Mouse (Mus musculus) MEL (cell line): ENCODE measurements around the gene Rpl18. TPM values are rescaled to one million over a fixed set of nuclear protein-coding genes. Genes with fewer than 3 reads are reported as not detected.

ENCODE experiments used
- DNase-seq: peaks from one replicate; pipeline ENCODE4 v3.0.0; 2011; ENCODE audit warnings: low read depth, low spot score
- H3K27ac ChIP-seq: 2 replicates; pipeline ENCODE4 v1.5.1; 2012; ENCODE audit warnings: low read depth, mild to moderate bottlenecking, control low read depth, low read length, moderate library complexity; ENCODE audit not compliant: control insufficient read depth
- H3K27me3 ChIP-seq, 2 experiments: fragments of 150-350 bp in 1 of 2; sonication (generic) in 1 of 2; 2 replicates each; pipeline ENCODE4 v1.6.1; 2012; ENCODE audit warnings: low read length in 2 of 2, mild to moderate bottlenecking in 2 of 2, improper control_type of control experiment in 1 of 2, moderate library complexity in 1 of 2; ENCODE audit not compliant: insufficient read depth in 2 of 2, control insufficient read depth in 1 of 2
- H3K36me3 ChIP-seq, 2 experiments: 2 replicates each; pipeline ENCODE4 v1.6.1; 2012 to 2014; ENCODE audit warnings: low read length in 2 of 2, improper control_type of control experiment in 1 of 2, inconsistent platforms in 1 of 2, mild to moderate bottlenecking in 1 of 2; ENCODE audit not compliant: insufficient read depth in 2 of 2, control insufficient read depth in 1 of 2
- H3K4me1 ChIP-seq, 2 experiments: fragments of 150-350 bp in 1 of 2; sonication (generic) in 1 of 2; 2 replicates each; pipeline ENCODE4 v1.6.1; 2012; ENCODE audit warnings: low read length in 2 of 2, improper control_type of control experiment in 1 of 2, mild to moderate bottlenecking in 1 of 2; ENCODE audit not compliant: insufficient read depth in 2 of 2, control insufficient read depth in 1 of 2
- H3K4me3 ChIP-seq, 2 experiments: fragments of 150-350 bp in 1 of 2; sonication (generic) in 1 of 2; 2 replicates each; pipeline ENCODE4 v1.5.1; 2012; ENCODE audit warnings: low read depth in 2 of 2, low read length in 2 of 2, mild to moderate bottlenecking in 2 of 2, moderate library complexity in 2 of 2, control low read depth in 1 of 2, improper control_type of control experiment in 1 of 2; ENCODE audit not compliant: control insufficient read depth in 1 of 2, insufficient read depth in 1 of 2
- H3K79me2 ChIP-seq: 2 replicates; pipeline ENCODE4 v1.6.1; 2012; ENCODE audit warnings: mild to moderate bottlenecking, low read length, moderate library complexity; ENCODE audit not compliant: control insufficient read depth, poor library complexity, insufficient read depth
- H3K9ac ChIP-seq: 2 replicates; pipeline ENCODE4 v1.6.1; 2012; ENCODE audit warnings: low read depth, mild to moderate bottlenecking, control low read depth, low read length, moderate library complexity; ENCODE audit not compliant: control insufficient read depth, poor library complexity, severe bottlenecking
- H3K9me3 ChIP-seq: fragments of 150-350 bp; sonication (generic); replicated peaks from 2 replicates; pipeline ENCODE4 v1.6.1; 2012; ENCODE audit warnings: mild to moderate bottlenecking, low read length, improper control_type of control experiment, moderate library complexity; ENCODE audit not compliant: insufficient read depth
- BHLHE40 ChIP-seq: IDR thresholded peaks from 2 replicates; pipeline ENCODE4 v1.6.1; 2012; ENCODE audit warnings: low read depth, mild to moderate bottlenecking, inconsistent platforms, low read length, improper control_type of control experiment, borderline replicate concordance
- E2F4 ChIP-seq: IDR thresholded peaks from 2 replicates; pipeline ENCODE4 v1.6.1; 2011; ENCODE audit warnings: low read depth, low read length, improper control_type of control experiment, borderline replicate concordance
- EP300 ChIP-seq, 2 experiments: IDR thresholded peaks; 2 replicates each; pipeline ENCODE4 v1.6.1; 2011; ENCODE audit warnings: improper control_type of control experiment in 2 of 2, low read length in 2 of 2, low read depth in 1 of 2, mild to moderate bottlenecking in 1 of 2
- JUND ChIP-seq: IDR thresholded peaks from 2 replicates; pipeline ENCODE4 v1.6.1; 2011; ENCODE audit warnings: low read depth, mild to moderate bottlenecking, improper control_type of control experiment, low read length
- MAX ChIP-seq: IDR thresholded peaks from 2 replicates; pipeline ENCODE4 v1.6.1; 2011; ENCODE audit warnings: low read length, improper control_type of control experiment
- MYB ChIP-seq: IDR thresholded peaks from 2 replicates; pipeline ENCODE4 v1.6.1; 2011; ENCODE audit warnings: mild to moderate bottlenecking, low read depth, low read length, improper control_type of control experiment
- NELFE ChIP-seq: IDR thresholded peaks from 2 replicates; pipeline ENCODE4 v1.6.1; 2011; ENCODE audit warnings: low read depth, low read length, improper control_type of control experiment
- POLR2A ChIP-seq, 2 experiments: IDR thresholded peaks; 2 replicates each; pipeline ENCODE4 v1.6.1; 2011 to 2012; ENCODE audit warnings: low read length in 2 of 2, mild to moderate bottlenecking in 2 of 2, control low read depth in 1 of 2, improper control_type of control experiment in 1 of 2, low read depth in 1 of 2, moderate library complexity in 1 of 2; ENCODE audit not compliant: control insufficient read depth in 1 of 2, insufficient read depth in 1 of 2, poor library complexity in 1 of 2
- POLR2AphosphoS2 ChIP-seq: IDR thresholded peaks from 2 replicates; pipeline ENCODE4 v1.6.1; 2011; ENCODE audit warnings: low read length, improper control_type of control experiment
- POLR2AphosphoS5 ChIP-seq: IDR thresholded peaks from 2 replicates; pipeline ENCODE4 v1.6.1; 2012; ENCODE audit warnings: low read depth, borderline replicate concordance, mild to moderate bottlenecking, inconsistent platforms, low read length, moderate library complexity, mixed read lengths
- RCOR1 ChIP-seq: IDR thresholded peaks from 2 replicates; pipeline ENCODE4 v1.6.1; 2012; ENCODE audit warnings: low read depth, mild to moderate bottlenecking, inconsistent platforms, low read length, improper control_type of control experiment
- SMC3 ChIP-seq: IDR thresholded peaks from 2 replicates; pipeline ENCODE4 v1.6.1; 2011; ENCODE audit warnings: low read depth, low read length, improper control_type of control experiment
- TAL1 ChIP-seq: IDR thresholded peaks from 2 replicates; pipeline ENCODE4 v1.6.1; 2012; ENCODE audit warnings: mild to moderate bottlenecking, inconsistent platforms, low read length, moderate library complexity, mixed read lengths
- UBTF ChIP-seq: IDR thresholded peaks from 2 replicates; pipeline ENCODE4 v1.6.1; 2012; ENCODE audit warnings: low read depth, mild to moderate bottlenecking, inconsistent platforms, low read length, improper control_type of control experiment, moderate library complexity, borderline replicate concordance; ENCODE audit not compliant: insufficient read depth
- USF1 ChIP-seq: IDR thresholded peaks from 2 replicates; pipeline ENCODE4 v1.6.1; 2014; ENCODE audit warnings: low read depth, mild to moderate bottlenecking, inconsistent platforms, low read length, improper control_type of control experiment, moderate library complexity
- ZC3H11A ChIP-seq: IDR thresholded peaks from 2 replicates; pipeline ENCODE4 v1.6.1; 2012; ENCODE audit warnings: low read depth, mild to moderate bottlenecking, inconsistent platforms, low read length, improper control_type of control experiment
- ZMIZ1 ChIP-seq: IDR thresholded peaks from 2 replicates; pipeline ENCODE4 v1.6.1; 2012; ENCODE audit warnings: low read depth, mild to moderate bottlenecking, inconsistent platforms, low read length, improper control_type of control experiment, moderate library complexity
- polyA plus RNA-seq, 2 experiments: library from polyadenylated mRNA; stranded (reverse) in 1 of 2; unstranded in 1 of 2; fragments of >175 nt in 1 of 2; fragments of >200 nt in 1 of 2; gene quantifications; 2 replicates each; pipeline versions ENCODE4 v1.2.1 to v1.2.4; 2012; ENCODE audit warnings: low replicate concordance in 2 of 2, low read depth in 1 of 2; ENCODE audit not compliant: insufficient read length in 2 of 2, insufficient read depth in 1 of 2, missing spikeins in 1 of 2
- total RNA-seq: library from RNA; depleted of rRNA; stranded (reverse); fragments of 300-350 nt; gene quantifications from 2 replicates; pipeline ENCODE4 v1.2.3, GENCODE M21; 2012

Rpl18 gene
- total and polyA plus RNA-seq, 3 experiments = 3,544 to 3,724 TPM; not detected in 1

- H3K27ac ChIP-seq = no peak overlapping the region
- H3K27me3 ChIP-seq = no peaks in the 10 kb centered on the region
- no peak for DNase-seq
- H3K9me3 ChIP-seq = no peaks in the 10 kb centered on the region
- H3K4me1 ChIP-seq = peaks cover 0 to 12% of the 10 kb centered on the region in 2 experiments; a peak in 1 of 4 replicates
- H3K79me2 ChIP-seq = peaks cover 12% of the 10 kb centered on the region
- peaks cover 0 to 5% of the 10 kb centered on the region in 2 experiments; a peak in 2 of 4 replicates for H3K36me3 ChIP-seq
- no peak for TF ChIP-seq SMC3
- TF ChIP-seq POLR2AphosphoS5 = 0 out of 2 replicates have a peak, but pooled peaks have one; percentile 75
- TF ChIP-seq RCOR1 = no peak
- TF ChIP-seq POLR2AphosphoS2 = peak; percentile 46; the same call in 1 of the 2 replicates
- peak; percentile 23 to 34; a peak in 1 of 4 replicates for TF ChIP-seq POLR2A (IDR thresholded peaks at IDR 0.05; ENCODE audit: control insufficient read depth in 1 of 2, insufficient read depth in 1 of 2, low read depth in 1 of 2, low read length in 2 of 2, poor library complexity in 1 of 2)
- TF ChIP-seq, all 39 proteins: peak for 3
- Histone ChIP-seq H3K9ac (no peak overlapping the region), H3K4me3 (no peak overlapping the region)
These were observed 5.4 kb upstream of the Rpl18 start for GRCm38 (mm10) chr7:45709677-45710355.

GRCm38 (mm10) chr7:45710477-45711191 lies 4.6 kb upstream of the Rpl18 start:
- Histone ChIP-seq H3K9ac (no peak overlapping the region), H3K4me3 (no peak overlapping the region)

GRCm38 (mm10) chr7:45711316-45712021 lies 3.8 kb upstream of the Rpl18 start:
- TF ChIP-seq ZC3H11A (no peak), TAL1 (no peak), MYB (no peak), UBTF (no peak), EP300 (IDR thresholded peaks at IDR 0.05; ENCODE audit: low read depth in 1 of 2, low read length in 2 of 2) (no peak), MAX (no peak), NELFE (no peak), ZMIZ1 (no peak), BHLHE40 (no peak), E2F4 (no peak)
- TF ChIP-seq, all 39 proteins: peak for 0
- DNase-seq = no peak
- H3K9ac ChIP-seq = no peak overlapping the region
- H3K4me3 ChIP-seq = no peak overlapping the region
- H3K27me3 ChIP-seq = no peaks in the 10 kb centered on the region
- H3K27ac ChIP-seq = no peak overlapping the region
- peaks cover 19% of the 10 kb centered on the region for H3K79me2 ChIP-seq
- H3K4me1 ChIP-seq = peaks cover 0 to 17% of the 10 kb centered on the region in 2 experiments; a peak in 2 of 4 replicates
- H3K9me3 ChIP-seq = no peaks in the 10 kb centered on the region
- peaks cover 0 to 5% of the 10 kb centered on the region in 2 experiments; a peak in 2 of 4 replicates for H3K36me3 ChIP-seq

More at GRCm38 (mm10) chr7:45710477-45711191, 4.6 kb upstream of the Rpl18 start:
- Histone ChIP-seq H3K27me3 (no peaks in the 10 kb centered on the region), H3K4me1 (peaks cover 0 to 15% of the 10 kb centered on the region in 2 experiments; a peak in 2 of 4 replicates), H3K27ac (no peak overlapping the region), H3K79me2 (peaks cover 15% of the 10 kb centered on the region), H3K36me3 (peaks cover 0 to 5% of the 10 kb centered on the region in 2 experiments; a peak in 2 of 4 replicates), H3K9me3 (no peaks in the 10 kb centered on the region)
- no peak for DNase-seq
- TF ChIP-seq ZMIZ1 (0 out of 2 replicates have a peak, but pooled peaks have one; percentile 68), POLR2A (IDR thresholded peaks at IDR 0.05; ENCODE audit: control insufficient read depth in 1 of 2, insufficient read depth in 1 of 2, low read depth in 1 of 2, low read length in 2 of 2, poor library complexity in 1 of 2) (0 out of 4 replicates have a peak, but pooled peaks of 1 of the 2 experiments have one; percentile 9), POLR2AphosphoS5 (peak; percentile 42; the same call in 1 of the 2 replicates), UBTF (no peak), POLR2AphosphoS2 (0 out of 2 replicates have a peak, but pooled peaks have one; percentile 15), JUND (no peak), USF1 (no peak)
